8 mouse cellular contexts compared by ENCODE assay signal in the genomic region with DNA sequence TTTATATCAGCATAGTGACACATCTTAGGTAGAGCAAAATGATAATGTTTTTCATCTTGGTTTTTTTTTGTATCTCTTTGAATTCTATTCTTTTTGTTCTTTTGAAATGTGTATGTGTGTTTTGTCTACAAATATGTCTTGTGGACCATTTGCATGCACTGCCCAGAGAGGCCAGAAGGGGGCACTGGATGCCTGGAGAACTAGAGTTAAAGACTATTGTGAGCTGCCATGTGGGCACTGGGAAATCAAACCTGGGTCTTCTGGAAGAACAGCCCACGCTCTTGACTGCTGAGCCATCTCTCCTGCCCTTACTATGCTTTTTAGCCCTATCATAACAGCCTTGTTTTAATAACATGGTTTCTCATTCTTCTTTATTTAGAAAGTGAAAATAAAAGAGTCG. TPM values are rescaled to one million over a fixed set of nuclear protein-coding genes. Genes with fewer than 3 reads are reported as not detected.
DNase-seq lines count a peak whose midpoint lies in the region; ATAC-seq lines count a peak whose summit lies in the region.
"Had no signal": no experiment of that assay in that cellular context is flagged by ENCODE, and none has a peak within 500 bp of the region (broad histone marks: within the 10 kb centered on the region; RNA-seq: fewer than 3 reads in every experiment).

No protein-coding gene starts in this region.

- WGBS in kidney, embryonic 14.5 days, result 82% methylated on average over 2 of the region's 2 CpGs

- DNase-seq in kidney, adult 18-20 months, result peak; percentile 38
- peak; percentile 79 for DNase-seq in ES-CJ7 (ENCODE audit: low read depth, low spot score)
- DNase-seq in adrenal gland, postnatal 14 days, result peak; percentile 61
- DNase-seq in kidney, postnatal 14 days, result peak; percentile 15
- peak; percentile 53 for DNase-seq in retina, embryonic 14.5 days (ENCODE audit: low spot score)
- DNase-seq in layer of hippocampus, postnatal 14 days (ENCODE audit: low spot score in 2 of 2), result no peak

- no peak overlapping the region for H3K9ac ChIP-seq in kidney, embryonic 14.5 days (ENCODE audit: low read depth, low read length)
- H3K9ac ChIP-seq: midbrain, embryonic 12.5 days had no signal

- H3K27ac ChIP-seq in kidney, embryonic 14.5 days (ENCODE audit: low read depth, low read length), result no peak overlapping the region
- H3K27ac ChIP-seq: midbrain, embryonic 12.5 days had no signal

- no peaks in the 10 kb centered on the region for H3K9me3 ChIP-seq in kidney, embryonic 14.5 days (ENCODE audit: control insufficient read depth, low read length)
- H3K9me3 ChIP-seq: midbrain, embryonic 12.5 days had no signal

- H3K4me3 ChIP-seq in kidney, embryonic 14.5 days (ENCODE audit: low read length), result no peak overlapping the region
- H3K4me3 ChIP-seq: midbrain, embryonic 12.5 days had no signal

- no peak for ATAC-seq in kidney, embryonic 14.5 days (ENCODE audit: low FRiP score, low TSS enrichment)

- H3K27me3 ChIP-seq in kidney, embryonic 14.5 days (ENCODE audit: control insufficient read depth, insufficient read depth, low read length), result no peaks in the 10 kb centered on the region
- H3K27me3 ChIP-seq: midbrain, embryonic 12.5 days had no signal

- H3K4me2 ChIP-seq in kidney, embryonic 14.5 days (replicated peaks; ENCODE audit: low read depth, low read length), result no peak overlapping the region
- H3K4me2 ChIP-seq: midbrain, embryonic 12.5 days had no signal

- H3K36me3 ChIP-seq in kidney, embryonic 14.5 days (ENCODE audit: control insufficient read depth, insufficient read depth, low read length), result no peaks in the 10 kb centered on the region
- H3K36me3 ChIP-seq: midbrain, embryonic 12.5 days had no signal

- H3K4me1 ChIP-seq in kidney, embryonic 14.5 days (ENCODE audit: control insufficient read depth, insufficient read depth, low read length), result no peaks in the 10 kb centered on the region
- H3K4me1 ChIP-seq: midbrain, embryonic 12.5 days had no signal

RNA-seq across cellular contexts. Expression of a gene that starts 5.8 kb away (rescaled TPM):
- 0.39 TPM in 1 of 2 replicates, not detected in the other for polyA plus RNA-seq in kidney, embryonic 14.5 days (2014; fragmentation: Nextera tagmentation; extraction: Ambion mirVana)
- 0.30 TPM in 1 of 2 replicates, not detected in the other for total RNA-seq in adrenal gland, postnatal 14 days (2021)
- 1 to 10 TPM in 1 of 2 experiments, under 1 TPM in 1; 0.52 to 1.1 TPM for total RNA-seq in layer of hippocampus, postnatal 14 days (2021)

Comparison
In these comparisons a context has a peak if more than half of its experiments do, and no peak if none do; other contexts are left out.
1. DNase-seq: peak in kidney, adult 18-20 months (single experiment), ES-CJ7 (single experiment), adrenal gland, postnatal 14 days (single experiment), kidney, postnatal 14 days (single experiment) and retina, embryonic 14.5 days (single experiment); none in layer of hippocampus, postnatal 14 days (0 of 2).